Mouse (Mus musculus): ENCODE measurements around the gene Dnajc3. TPM values are rescaled to one million over a fixed set of nuclear protein-coding genes. Genes with fewer than 3 reads are reported as not detected.
A peak's percentile ranks its signal among the peaks of the same experiment; 100 is the strongest.

The Dnajc3 gene
- polyA plus RNA-seq, 1 experiment: 32.7 TPM

GRCm38 (mm10) chr14:119005834-119006233 lies 68.1 kb downstream of the Dnajc3 start:
- Histone ChIP-seq H3K4me1 (ENCODE audit: control insufficient read depth, insufficient read depth, low read length) (no peaks in the 10 kb centered on the region), H3K36me3 (ENCODE audit: control insufficient read depth, insufficient read depth, low read length) (no peaks in the 10 kb centered on the region; the same call in 1 of the 2 replicates), H3K27me3 (replicated peaks; ENCODE audit: control insufficient read depth, insufficient read depth, low read length) (no peaks in the 10 kb centered on the region), H3K27ac (ENCODE audit: insufficient read depth, low read depth, low read length) (no peak overlapping the region), H3K4me3 (ENCODE audit: insufficient read depth, low read depth, low read length) (no peak overlapping the region)
- DNase-seq: peak; percentile 2
- no peak for TF ChIP-seq CTCF (conservative IDR thresholded peaks at IDR 0.05; ENCODE audit: insufficient read depth, insufficient read length, low read depth, low read length)
- no peak for TF ChIP-seq POLR2A (IDR thresholded peaks at IDR 0.05; ENCODE audit: low read depth, low read length)
- WGBS: 8% methylated on average over 5 of the region's 5 CpGs

DNA sequence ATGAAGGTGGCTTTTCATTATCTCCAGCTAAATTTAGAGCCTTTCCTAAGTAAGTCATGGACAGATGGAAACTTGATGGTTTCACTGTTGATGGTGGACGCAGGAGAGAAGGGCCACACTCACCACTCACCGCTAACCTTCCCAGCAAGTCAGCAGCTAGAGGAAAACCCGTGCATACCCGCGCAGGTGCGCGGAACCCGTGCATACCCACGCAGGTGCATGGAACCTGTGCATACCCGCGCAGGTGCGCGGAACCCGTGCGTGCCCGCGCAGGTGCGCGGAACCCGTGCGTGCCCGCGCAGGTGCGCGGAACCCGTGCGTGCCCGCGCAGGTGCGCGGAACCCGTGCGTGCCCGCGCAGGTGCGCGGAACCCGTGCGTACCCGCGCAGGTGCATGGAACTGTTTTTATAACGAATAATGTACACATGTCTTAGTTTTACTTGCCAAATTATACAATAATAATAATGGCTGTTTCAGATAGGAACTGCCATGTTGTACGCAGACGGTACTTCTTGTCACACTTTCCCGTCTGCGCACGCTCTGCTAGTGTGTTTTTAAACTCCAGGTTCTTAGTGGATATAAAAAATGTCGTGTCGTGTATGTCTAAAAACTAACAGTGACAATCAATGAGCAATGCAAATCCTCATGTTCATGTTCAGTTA lies 68.8 kb downstream of the Dnajc3 start:
- no peak for TF ChIP-seq POLR2A (IDR thresholded peaks at IDR 0.05; ENCODE audit: low read depth, low read length)
- no peak for TF ChIP-seq CTCF (conservative IDR thresholded peaks at IDR 0.05; ENCODE audit: insufficient read depth, insufficient read length, low read depth, low read length)

DNA sequence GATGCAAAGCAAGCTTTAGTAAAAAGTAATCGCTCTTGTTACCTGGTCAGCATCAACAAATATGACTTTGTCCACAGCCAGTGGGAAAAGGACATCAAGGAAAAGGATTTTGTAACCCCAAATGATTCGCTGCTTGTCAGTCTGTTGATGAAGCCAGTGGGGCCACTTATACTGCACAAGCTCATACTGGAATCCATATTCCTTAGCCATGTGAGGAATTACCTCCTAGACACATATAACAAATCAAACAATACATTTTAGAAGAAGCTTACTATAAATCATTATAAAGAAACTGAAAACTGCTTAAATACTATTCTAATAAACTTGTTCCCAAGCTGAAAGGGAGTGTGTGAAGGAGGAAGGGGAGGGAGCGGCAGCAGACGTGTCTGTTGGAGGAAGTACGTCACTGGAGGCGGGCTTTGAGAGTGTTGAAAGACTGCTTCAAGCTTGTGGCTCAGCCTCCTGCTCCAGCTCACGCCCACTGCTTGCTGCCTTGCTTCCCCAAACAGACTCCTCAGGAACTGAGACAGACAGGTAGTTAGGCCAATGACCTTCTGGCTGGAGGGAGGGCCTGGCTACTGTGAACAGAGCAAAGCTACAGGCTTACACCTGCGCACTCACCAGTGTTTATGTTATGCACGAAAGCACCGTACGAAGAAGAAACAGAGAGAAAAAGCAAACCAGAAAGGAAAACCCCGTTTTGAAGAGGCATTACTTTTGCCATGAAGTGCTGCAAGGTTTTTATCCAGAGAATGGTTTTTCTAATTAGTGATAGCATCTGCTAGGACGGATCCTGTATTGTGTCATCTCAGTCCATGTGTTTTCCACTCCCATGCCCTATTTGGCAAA lies 69.6 kb downstream of the Dnajc3 start:
- peak; percentile 100 for DNase-seq
- Histone ChIP-seq H3K4me1 (ENCODE audit: control insufficient read depth, insufficient read depth, low read length) (no peaks in the 10 kb centered on the region), H3K4me3 (ENCODE audit: insufficient read depth, low read depth, low read length) (peak overlapping the region; percentile 85), H3K36me3 (ENCODE audit: control insufficient read depth, insufficient read depth, low read length) (no peaks in the 10 kb centered on the region; the same call in 1 of the 2 replicates), H3K27ac (ENCODE audit: insufficient read depth, low read depth, low read length) (peak overlapping the region; percentile 81), H3K27me3 (replicated peaks; ENCODE audit: control insufficient read depth, insufficient read depth, low read length) (no peaks in the 10 kb centered on the region)
- TF ChIP-seq POLR2A (IDR thresholded peaks at IDR 0.05; ENCODE audit: low read depth, low read length) (peak; percentile 27), CTCF (conservative IDR thresholded peaks at IDR 0.05; ENCODE audit: insufficient read depth, insufficient read length, low read depth, low read length) (no peak)
- WGBS: under 1% methylated on average over 13 of the region's 13 CpGs

More for the DNA sequence above, 68.8 kb downstream of the Dnajc3 start:
- no peaks in the 10 kb centered on the region for H3K27me3 ChIP-seq (replicated peaks; ENCODE audit: control insufficient read depth, insufficient read depth, low read length)
- peak overlapping the region; percentile 81 for H3K27ac ChIP-seq (ENCODE audit: insufficient read depth, low read depth, low read length)
- peak; percentile 29 for DNase-seq
- H3K4me1 ChIP-seq (ENCODE audit: control insufficient read depth, insufficient read depth, low read length): no peaks in the 10 kb centered on the region
- WGBS: under 1% methylated on average over 49 of the region's 49 CpGs
- no peaks in the 10 kb centered on the region; the same call in 1 of the 2 replicates for H3K36me3 ChIP-seq (ENCODE audit: control insufficient read depth, insufficient read depth, low read length)
- peak overlapping the region; percentile 85 for H3K4me3 ChIP-seq (ENCODE audit: insufficient read depth, low read depth, low read length)

- Histone ChIP-seq H3K4me1 (ENCODE audit: control insufficient read depth, insufficient read depth, low read length) (no peaks in the 10 kb centered on the region), H3K36me3 (ENCODE audit: control insufficient read depth, insufficient read depth, low read length) (no peaks in the 10 kb centered on the region), H3K27me3 (replicated peaks; ENCODE audit: control insufficient read depth, insufficient read depth, low read length) (no peaks in the 10 kb centered on the region), H3K4me3 (ENCODE audit: insufficient read depth, low read depth, low read length) (no peak overlapping the region), H3K27ac (ENCODE audit: insufficient read depth, low read depth, low read length) (peak overlapping the region; percentile 62; the same call in 1 of the 2 replicates)
- 48% methylated on average over 7 of the region's 7 CpGs for WGBS
- no peak for DNase-seq
- TF ChIP-seq CTCF (conservative IDR thresholded peaks at IDR 0.05; ENCODE audit: insufficient read depth, insufficient read length, low read depth, low read length) (no peak), POLR2A (IDR thresholded peaks at IDR 0.05; ENCODE audit: low read depth, low read length) (no peak)
Measured at GRCm38 (mm10) chr14:119008031-119008590, 70.3 kb downstream of the Dnajc3 start.

GRCm38 (mm10) chr14:119009531-119009930 lies 71.8 kb downstream of the Dnajc3 start:
- no peak for TF ChIP-seq CTCF (conservative IDR thresholded peaks at IDR 0.05; ENCODE audit: insufficient read depth, insufficient read length, low read depth, low read length)
- TF ChIP-seq POLR2A (IDR thresholded peaks at IDR 0.05; ENCODE audit: low read depth, low read length): no peak
- H3K36me3 ChIP-seq (ENCODE audit: control insufficient read depth, insufficient read depth, low read length): no peaks in the 10 kb centered on the region
- no peak for DNase-seq
- no peak overlapping the region for H3K27ac ChIP-seq (ENCODE audit: insufficient read depth, low read depth, low read length)
- whole genome bisulfite sequencing: 93% methylated on average over 2 of the region's 2 CpGs
- H3K4me1 ChIP-seq (ENCODE audit: control insufficient read depth, insufficient read depth, low read length): no peaks in the 10 kb centered on the region
- no peak overlapping the region for H3K4me3 ChIP-seq (ENCODE audit: insufficient read depth, low read depth, low read length)
- no peaks in the 10 kb centered on the region for H3K27me3 ChIP-seq (replicated peaks; ENCODE audit: control insufficient read depth, insufficient read depth, low read length)

- Histone ChIP-seq H3K4me3 (ENCODE audit: insufficient read depth, low read depth, low read length) (0 out of 2 replicates have a peak overlapping the region, but pooled peaks have one; percentile 7), H3K36me3 (ENCODE audit: control insufficient read depth, insufficient read depth, low read length) (no peaks in the 10 kb centered on the region), H3K27me3 (replicated peaks; ENCODE audit: control insufficient read depth, insufficient read depth, low read length) (no peaks in the 10 kb centered on the region), H3K4me1 (ENCODE audit: control insufficient read depth, insufficient read depth, low read length) (no peaks in the 10 kb centered on the region), H3K27ac (ENCODE audit: insufficient read depth, low read depth, low read length) (no peak overlapping the region)
- TF ChIP-seq POLR2A (IDR thresholded peaks at IDR 0.05; ENCODE audit: low read depth, low read length) (no peak), CTCF (conservative IDR thresholded peaks at IDR 0.05; ENCODE audit: insufficient read depth, insufficient read length, low read depth, low read length) (no peak)
- peak; percentile 33 for DNase-seq
- 67% methylated on average over 23 of the region's 23 CpGs for WGBS
Measured at GRCm38 (mm10) chr14:119012607-119013431, 75.0 kb downstream of the Dnajc3 start.

Data from kidney, adult 2 months (tissue).